Mouse (Mus musculus) ovary, adult 18-20 months (tissue): ENCODE data around the gene Edem2.

Experiments used
- DNase-seq: peaks from one replicate; pipeline ENCODE4 v3.0.0; 2022; ENCODE audit warnings: low spot score, mixed read lengths

Edem2 gene

DNA sequence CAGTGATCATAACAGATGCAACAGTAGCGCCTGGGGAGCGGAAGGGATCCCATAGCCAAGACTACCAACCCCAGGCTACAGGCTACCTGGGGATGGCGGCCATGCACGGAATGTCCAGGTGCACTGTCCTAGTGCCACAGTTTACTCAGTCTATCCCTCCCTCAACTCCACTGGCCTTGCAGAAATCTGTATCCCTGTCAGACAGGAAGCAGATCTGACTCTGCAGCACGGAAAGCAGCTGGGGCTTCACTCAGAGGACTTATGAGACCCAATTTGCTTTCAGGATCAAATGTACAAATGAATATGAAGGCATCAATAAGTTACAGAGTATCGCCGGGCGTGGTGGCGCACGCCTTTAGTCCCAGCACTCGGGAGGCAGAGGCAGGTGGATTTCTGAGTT lies 41.5 kb downstream of the Edem2 start:
- DNase-seq = no peak

GRCm38 (mm10) chr2:155686572-155686971 lies 42.7 kb downstream of the Edem2 start:
- DNase-seq = no peak

- no peak for DNase-seq
Observed at GRCm38 (mm10) chr2:155683821-155684220, 45.5 kb downstream of the Edem2 start.

GRCm38 (mm10) chr2:155683137-155683536 lies 46.1 kb downstream of the Edem2 start:
- no peak for DNase-seq

DNA sequence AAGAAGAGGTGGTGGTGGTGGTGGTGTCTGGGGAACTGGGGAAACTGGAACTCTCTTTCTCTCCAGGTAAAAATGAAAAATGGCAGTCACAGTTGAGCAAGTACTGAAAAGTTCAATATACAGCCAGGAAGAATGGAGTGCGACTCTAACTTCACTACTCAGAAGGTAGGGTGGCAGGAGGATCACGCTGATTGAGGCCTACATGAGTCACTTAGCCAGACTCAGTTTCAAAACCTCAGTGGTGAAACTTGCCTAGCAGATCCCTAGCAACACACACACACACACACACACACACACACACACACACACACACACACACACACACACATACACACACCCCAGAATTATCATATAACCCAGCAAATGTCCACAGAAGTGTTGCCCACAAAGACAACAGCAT lies 47.4 kb downstream of the Edem2 start:
- no peak for DNase-seq

DNA sequence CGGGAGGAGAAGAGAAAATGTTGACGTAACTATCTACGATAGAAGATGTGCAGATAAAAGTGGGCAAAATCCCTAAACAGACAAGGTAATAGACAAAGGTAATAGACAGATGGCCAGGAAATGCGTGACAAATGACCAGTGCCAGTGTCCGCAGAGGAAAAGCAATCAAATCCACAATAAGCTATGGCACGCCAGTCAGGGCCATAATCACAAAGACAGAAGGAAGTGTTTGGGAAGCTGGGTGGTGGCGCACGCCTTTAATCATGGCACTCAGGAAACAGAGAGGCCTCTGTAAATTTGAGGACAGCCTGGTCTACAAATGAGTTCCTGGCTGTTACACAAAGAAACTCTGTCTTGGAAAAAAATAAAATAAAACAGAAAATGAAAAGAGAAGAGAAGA lies 48.1 kb downstream of the Edem2 start:
- DNase-seq = no peak

DNA sequence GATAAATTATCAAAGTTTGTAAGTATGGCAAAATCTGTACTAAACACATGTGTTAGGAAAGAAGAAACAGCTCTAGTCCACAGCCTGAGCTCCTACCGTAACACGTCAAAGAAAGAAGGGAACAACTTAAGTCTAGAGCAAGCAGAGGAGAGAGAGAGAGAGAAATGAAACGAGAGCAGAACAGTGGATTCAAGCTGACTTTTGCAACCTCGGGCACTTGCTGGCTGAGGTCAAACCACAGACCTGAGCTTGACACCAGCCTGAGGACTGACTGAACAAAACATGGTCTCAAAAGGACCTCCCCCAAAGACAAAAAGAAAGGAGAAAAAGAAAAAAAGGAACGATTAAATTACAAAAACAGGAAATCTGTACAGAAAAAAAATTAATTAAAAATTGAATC lies 48.7 kb downstream of the Edem2 start:
- no peak for DNase-seq

- DNase-seq = no peak
Observed at GRCm38 (mm10) chr2:155679586-155680110, 49.6 kb downstream of the Edem2 start.

DNA sequence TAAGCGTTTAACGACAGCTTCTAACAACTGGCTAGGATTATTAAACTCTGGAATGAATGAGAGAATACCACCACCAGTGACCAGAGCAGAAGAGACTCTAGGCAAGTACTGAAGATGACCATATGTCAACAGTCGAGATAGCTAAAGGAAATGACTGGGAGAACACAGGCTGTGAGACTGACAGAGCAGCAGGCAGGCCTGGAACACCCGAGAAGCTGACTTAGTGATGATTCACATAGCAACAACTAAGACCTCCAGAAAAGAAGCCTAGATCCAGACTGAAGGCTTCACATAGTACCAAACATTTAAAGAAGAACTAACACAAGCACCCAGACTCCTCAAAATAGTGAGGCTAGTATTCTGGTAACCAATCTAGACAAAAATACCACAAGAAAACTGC lies 54.2 kb downstream of the Edem2 start:
- DNase-seq = no peak

DNA sequence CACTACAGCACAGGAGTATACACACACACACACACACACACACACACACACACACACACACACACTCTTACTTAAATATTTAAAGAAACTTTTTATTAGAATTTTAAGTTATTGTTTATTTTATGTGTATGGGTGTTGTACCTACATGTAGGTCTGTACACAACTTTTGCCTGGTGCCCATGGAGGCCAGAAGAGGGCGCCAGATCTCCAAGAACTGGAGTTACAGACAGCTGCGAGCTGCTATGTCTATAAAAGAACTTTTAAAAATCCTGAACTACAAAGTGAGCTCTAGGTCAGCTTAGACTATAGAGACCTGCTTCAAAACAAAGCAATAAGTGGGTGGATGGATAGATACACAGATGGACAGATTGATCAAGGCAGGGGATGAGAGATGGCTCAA lies 55.7 kb downstream of the Edem2 start:
- peak; percentile 27 for DNase-seq

DNA sequence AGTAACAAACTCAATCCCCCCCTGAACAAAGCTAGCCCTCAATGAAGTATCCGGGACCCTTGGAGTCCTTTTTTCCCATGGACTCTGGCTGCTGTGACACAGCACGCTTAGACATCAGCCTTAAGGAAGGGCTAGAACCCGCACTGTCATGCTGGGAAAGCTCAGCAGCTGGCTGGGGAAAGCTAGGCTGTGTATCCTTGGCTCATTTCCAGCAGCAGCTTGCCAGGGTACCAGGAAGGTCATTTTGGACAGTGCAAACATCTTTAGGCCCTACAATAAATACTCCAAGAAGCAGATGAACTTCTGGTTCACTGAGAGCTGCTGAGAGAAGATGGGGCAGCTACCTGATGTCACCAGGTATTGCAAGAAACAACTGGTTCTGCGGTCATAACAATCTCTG lies 58.0 kb downstream of the Edem2 start:
- peak; percentile 34 for DNase-seq

DNA sequence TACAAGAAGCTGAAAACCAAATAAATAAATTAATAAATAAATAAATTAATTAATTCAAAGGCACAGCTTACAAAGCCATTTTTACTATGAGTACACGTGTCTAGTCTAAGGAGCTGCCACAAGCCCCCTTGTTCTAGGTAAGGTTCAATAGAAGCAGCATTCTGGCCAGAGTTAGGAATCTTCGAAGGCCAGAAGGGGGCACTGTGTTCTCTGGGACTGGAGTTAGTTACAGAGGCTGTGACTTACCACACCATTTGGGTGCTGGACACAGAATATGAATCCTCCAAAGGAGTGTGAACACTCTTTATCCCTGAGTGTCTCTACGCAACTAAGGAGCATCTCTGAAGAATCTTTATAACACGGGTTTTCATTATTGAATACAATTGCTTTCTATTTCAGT lies 60.8 kb downstream of the Edem2 start:
- DNase-seq = no peak

GRCm38 (mm10) chr2:155667881-155668280 lies 61.4 kb downstream of the Edem2 start:
- no peak for DNase-seq

GRCm38 (mm10) chr2:155663910-155664460 lies 65.3 kb downstream of the Edem2 start:
- DNase-seq = no peak

- no peak for DNase-seq
Observed at GRCm38 (mm10) chr2:155663097-155663496, 66.2 kb downstream of the Edem2 start.

DNA sequence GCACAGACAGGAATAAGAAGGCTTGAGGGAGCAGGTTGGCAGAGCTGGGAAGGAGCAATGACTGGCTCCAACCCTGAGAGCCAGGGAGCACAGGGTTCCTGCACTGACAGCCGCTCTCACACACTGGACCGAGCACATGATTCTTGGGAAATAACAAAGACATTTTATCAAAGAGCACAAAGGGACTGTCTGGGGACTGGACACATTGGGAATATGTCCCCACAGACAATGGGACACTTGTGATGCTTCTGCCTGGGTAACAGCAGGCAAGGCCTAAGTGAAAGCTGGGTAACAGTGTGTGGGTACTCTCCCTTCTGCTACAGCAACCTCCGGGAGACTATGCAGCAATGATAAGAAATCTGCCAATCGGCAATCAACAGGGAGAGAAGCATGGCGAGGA lies 66.9 kb downstream of the Edem2 start:
- no peak for DNase-seq

GRCm38 (mm10) chr2:155655759-155656372 lies 73.4 kb downstream of the Edem2 start:
- DNase-seq = no peak

DNA sequence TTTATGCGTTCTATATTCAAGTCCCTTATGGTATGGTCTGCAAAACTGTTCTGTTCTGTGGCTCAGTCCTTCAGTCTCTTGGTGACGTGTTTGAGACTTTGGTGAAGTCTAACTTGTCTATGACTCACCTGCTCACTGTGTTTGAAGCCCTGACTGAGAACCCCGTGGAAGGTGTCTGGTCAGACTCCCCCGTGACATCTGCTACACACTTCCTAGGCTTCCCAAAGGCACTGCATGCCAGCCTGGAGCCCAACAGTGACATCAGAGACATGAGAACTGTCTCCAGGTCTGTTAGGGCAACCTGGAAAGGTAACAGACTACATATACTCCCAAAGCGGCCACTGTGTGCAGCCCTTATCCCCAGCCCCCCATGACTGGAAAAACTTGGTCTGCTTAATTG lies 76.7 kb downstream of the Edem2 start:
- no peak for DNase-seq
